In the genomic region with DNA sequence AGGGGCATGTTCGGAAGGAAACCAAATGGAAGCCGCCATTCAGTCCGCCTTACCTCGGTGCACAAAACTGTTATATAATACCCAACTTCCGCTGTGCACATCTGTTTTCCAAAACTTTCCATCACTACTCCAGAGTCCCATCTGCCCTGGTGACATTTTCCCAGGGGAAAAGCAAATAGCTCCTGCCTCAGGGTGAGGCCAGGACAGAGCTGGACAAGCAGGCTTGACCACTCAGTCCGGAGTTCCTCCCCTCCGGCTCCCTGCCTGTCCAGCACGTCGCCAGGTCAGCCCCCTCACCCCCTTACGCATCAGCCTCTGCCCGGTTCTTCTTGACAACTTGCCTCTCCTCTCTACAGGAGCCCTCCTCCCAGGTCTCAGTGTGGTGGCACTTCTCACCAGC, we compare ENCODE assay signal across 10 mouse cellular contexts. TPM values are rescaled to one million over a fixed set of nuclear protein-coding genes. Genes with fewer than 3 reads are reported as not detected.
DNase-seq lines count a peak whose midpoint lies in the region; ATAC-seq lines count a peak whose summit lies in the region.
"Had no signal": no experiment of that assay in that cellular context is flagged by ENCODE, and none has a peak within 500 bp of the region (broad histone marks: within the 10 kb centered on the region; RNA-seq: fewer than 3 reads in every experiment).

No protein-coding gene starts in this region.

- peak overlapping the region; percentile 95 for H3K4me2 ChIP-seq in heart, embryonic 14.5 days (ENCODE audit: low read length)
- peak overlapping the region; percentile 64 for H3K4me2 ChIP-seq in embryonic facial prominence, embryonic 13.5 days
- H3K4me2 ChIP-seq in kidney, embryonic 16.5 days (replicated peaks; ENCODE audit: low read depth, low read length) = peak overlapping the region; percentile 81
- H3K4me2 ChIP-seq in midbrain, embryonic 11.5 days = peak overlapping the region; percentile 46; the same call in 1 of the 2 replicates

- WGBS in heart, embryonic 14.5 days = 43% methylated on average over 11 of the region's 11 CpGs
- 18% methylated on average over 11 of the region's 11 CpGs for WGBS in embryonic facial prominence, embryonic 13.5 days
- WGBS in kidney, embryonic 16.5 days = 28% methylated on average over 11 of the region's 11 CpGs
- 44% methylated on average over 11 of the region's 11 CpGs for WGBS in midbrain, embryonic 11.5 days

- no peaks in the 10 kb centered on the region for H3K9me3 ChIP-seq in heart, embryonic 14.5 days (ENCODE audit: control insufficient read depth, low read length)
- no peaks in the 10 kb centered on the region for H3K9me3 ChIP-seq in embryonic facial prominence, embryonic 13.5 days
- H3K9me3 ChIP-seq in kidney, embryonic 16.5 days (ENCODE audit: low read length) = no peaks in the 10 kb centered on the region
- no peaks in the 10 kb centered on the region for H3K9me3 ChIP-seq in midbrain, embryonic 11.5 days (ENCODE audit: control insufficient read depth, low read length)
- H3K9me3 ChIP-seq: neural tube, embryonic 12.5 days had no signal

- no peak overlapping the region for H3K4me3 ChIP-seq in heart, embryonic 14.5 days (ENCODE audit: control insufficient read depth in 1 of 2, insufficient read depth in 1 of 2, low read depth in 1 of 2, low read length in 2 of 2)
- H3K4me3 ChIP-seq in embryonic facial prominence, embryonic 13.5 days = no peak overlapping the region
- H3K4me3 ChIP-seq in kidney, embryonic 16.5 days (ENCODE audit: low read length) = peak overlapping the region; percentile 2; the same call in 1 of the 2 replicates
- no peak overlapping the region for H3K4me3 ChIP-seq in midbrain, embryonic 11.5 days (ENCODE audit: low read depth, low read length)

- no peak for ATAC-seq in heart, embryonic 14.5 days (ENCODE audit: insufficient number of reproducible peaks, insufficient read depth, low FRiP score, low read depth)
- no peak for ATAC-seq in embryonic facial prominence, embryonic 13.5 days (ENCODE audit: insufficient number of reproducible peaks, insufficient read depth, low FRiP score, low TSS enrichment, low read depth)
- no peak for ATAC-seq in kidney, embryonic 16.5 days (ENCODE audit: low FRiP score, low TSS enrichment)
- no peak for ATAC-seq in midbrain, embryonic 11.5 days (ENCODE audit: low FRiP score)
- ATAC-seq in inflammation-experienced regulatory T-cells, adult 6 months = no peak

- no peak overlapping the region for H3K27ac ChIP-seq in heart, embryonic 14.5 days (replicated peaks in 1 of 2; ENCODE audit: control insufficient read depth in 1 of 2, insufficient read depth in 1 of 2, low read depth in 2 of 2, low read length in 2 of 2)
- no peak overlapping the region for H3K27ac ChIP-seq in embryonic facial prominence, embryonic 13.5 days
- H3K27ac ChIP-seq in kidney, embryonic 16.5 days (ENCODE audit: low read length) = no peak overlapping the region
- H3K27ac ChIP-seq in midbrain, embryonic 11.5 days (ENCODE audit: low read depth, low read length) = no peak overlapping the region
- H3K27ac ChIP-seq: left cerebral cortex, adult 2 months; neural tube, embryonic 12.5 days had no signal

- DNase-seq in heart, adult 9 months (ENCODE audit: low spot score in 2 of 2) = no peak
- DNase-seq in midbrain, embryonic 11.5 days (ENCODE audit: low spot score, missing footprints) = peak; percentile 75
- no peak for DNase-seq in urinary bladder, postnatal 25 days (ENCODE audit: low spot score)
- no peak for DNase-seq in layer of hippocampus, postnatal 36 days

- H3K9ac ChIP-seq in heart, embryonic 14.5 days (ENCODE audit: low read length) = no peak overlapping the region
- no peak overlapping the region for H3K9ac ChIP-seq in embryonic facial prominence, embryonic 13.5 days
- H3K9ac ChIP-seq in kidney, embryonic 16.5 days (replicated peaks; ENCODE audit: low read length) = peak overlapping the region; percentile 56; the same call in 1 of the 2 replicates
- H3K9ac ChIP-seq in midbrain, embryonic 11.5 days (ENCODE audit: low read length) = no peak overlapping the region
- H3K9ac ChIP-seq: neural tube, embryonic 12.5 days had no signal

- H3K36me3 ChIP-seq in heart, embryonic 14.5 days (ENCODE audit: control insufficient read depth, insufficient read depth, low read length) = no peaks in the 10 kb centered on the region
- no peaks in the 10 kb centered on the region for H3K36me3 ChIP-seq in embryonic facial prominence, embryonic 13.5 days
- H3K36me3 ChIP-seq in kidney, embryonic 16.5 days (ENCODE audit: insufficient read depth, low read length) = no peaks in the 10 kb centered on the region
- H3K36me3 ChIP-seq in midbrain, embryonic 11.5 days (ENCODE audit: control insufficient read depth, insufficient read depth, low read length) = no peaks in the 10 kb centered on the region
- H3K36me3 ChIP-seq: neural tube, embryonic 12.5 days had no signal

- no peaks in the 10 kb centered on the region for H3K27me3 ChIP-seq in heart, embryonic 14.5 days (ENCODE audit: control insufficient read depth, insufficient read depth, low read length)
- H3K27me3 ChIP-seq in embryonic facial prominence, embryonic 13.5 days = peaks cover 7% of the 10 kb centered on the region; the same call in 1 of the 2 replicates
- H3K27me3 ChIP-seq in kidney, embryonic 16.5 days (ENCODE audit: insufficient read depth, low read length) = peaks cover 11% of the 10 kb centered on the region; the same call in 1 of the 2 replicates
- H3K27me3 ChIP-seq in midbrain, embryonic 11.5 days (ENCODE audit: control insufficient read depth, insufficient read depth, low read length) = peaks cover 15% of the 10 kb centered on the region

- H3K4me1 ChIP-seq in heart, embryonic 14.5 days (ENCODE audit: control insufficient read depth in 2 of 2, insufficient read depth in 2 of 2, low read length in 2 of 2) = peaks cover 17% of the 10 kb centered on the region in 2 experiments
- peaks cover 25% of the 10 kb centered on the region for H3K4me1 ChIP-seq in embryonic facial prominence, embryonic 13.5 days
- H3K4me1 ChIP-seq in kidney, embryonic 16.5 days (ENCODE audit: insufficient read depth, low read length) = peaks cover 22% of the 10 kb centered on the region
- peaks cover 7% of the 10 kb centered on the region for H3K4me1 ChIP-seq in midbrain, embryonic 11.5 days (ENCODE audit: control insufficient read depth, insufficient read depth, low read length)

RNA-seq across cellular contexts. Expression of a gene that starts 16.7 kb away (rescaled TPM):
- 1,091 and 1,152 TPM in 2 replicates for polyA plus RNA-seq in heart, embryonic 14.5 days (2014; fragmentation: Nextera tagmentation; extraction: Ambion mirVana)
- 1,146 and 1,171 TPM in 2 replicates for polyA plus RNA-seq in embryonic facial prominence, embryonic 13.5 days (2015; fragmentation: Nextera tagmentation; extraction: Ambion mirVana)
- 868 and 911 TPM in 2 replicates for polyA plus RNA-seq in kidney, embryonic 16.5 days (2015; fragmentation: Nextera tagmentation; extraction: Ambion mirVana)
- polyA plus RNA-seq in midbrain, embryonic 11.5 days (2014; fragmentation: Nextera tagmentation; extraction: Ambion mirVana) = 1,099 and 1,119 TPM in 2 replicates
- 100 to 1,000 TPM; 921 to 999 TPM for total RNA-seq in layer of hippocampus, postnatal 36 days (2021)
- polyA plus RNA-seq in inflammation-experienced regulatory T-cells, adult 6 months (2017; shearing (Covaris generic)) = 1,000 to 10,000 TPM; 1,603 to 2,042 (median 1,729) TPM

RNA-seq across cellular contexts. Expression of a gene that starts 41.4 kb away (rescaled TPM):
- 8.3 and 9.2 TPM in 2 replicates for polyA plus RNA-seq in heart, embryonic 14.5 days (2014; fragmentation: Nextera tagmentation; extraction: Ambion mirVana)
- 4.8 and 5.8 TPM in 2 replicates for polyA plus RNA-seq in embryonic facial prominence, embryonic 13.5 days (2015; fragmentation: Nextera tagmentation; extraction: Ambion mirVana)
- polyA plus RNA-seq in kidney, embryonic 16.5 days (2015; fragmentation: Nextera tagmentation; extraction: Ambion mirVana) = 13.0 and 13.1 TPM in 2 replicates
- polyA plus RNA-seq in midbrain, embryonic 11.5 days (2014; fragmentation: Nextera tagmentation; extraction: Ambion mirVana) = 7.0 and 8.8 TPM in 2 replicates
- 10 to 100 TPM; 13.4 to 14.0 TPM for total RNA-seq in layer of hippocampus, postnatal 36 days (2021)
- 10 to 100 TPM; 19.9 to 22.3 (median 21.9) TPM for polyA plus RNA-seq in inflammation-experienced regulatory T-cells, adult 6 months (2017; shearing (Covaris generic))
